Mouse (Mus musculus) heart, postnatal 4 days (tissue): ENCODE data around the gene Cacna2d2. TPM values are rescaled to one million over a fixed set of nuclear protein-coding genes. Genes with fewer than 3 reads are reported as not detected.

Experiments used
- total RNA-seq, 2 experiments: library from RNA; stranded (reverse); gene quantifications; 2 replicates each; pipeline ENCODE4 v1.2.3; 2021

Gene Cacna2d2
- total RNA-seq, 2 experiments from 2014 or later = 21.2 to 23.1 TPM

Other genes starting within 250 kb of the Cacna2d2 start
- gene Dock3, start 167.7 kb upstream of the Cacna2d2 start, total RNA-seq = 1 to 10 TPM; 1.3 to 1.5 TPM
- 10 to 100 TPM; 18.3 to 18.9 TPM for gene Mapkapk3, start 109.7 kb upstream of the Cacna2d2 start, total RNA-seq
- 100 to 1,000 TPM; 146 to 176 TPM for gene Cish, start 103.6 kb upstream of the Cacna2d2 start, total RNA-seq
- gene Hemk1, start 61.3 kb upstream of the Cacna2d2 start, total RNA-seq = 10 to 100 TPM; 13.0 to 15.0 TPM
- 1 to 10 TPM; 4.6 to 5.8 TPM for gene 6430571L13Rik, start 59.0 kb upstream of the Cacna2d2 start, total RNA-seq
- gene Tmem115, start 134.3 kb downstream of the Cacna2d2 start, total RNA-seq = 10 to 100 TPM; 22.1 to 22.8 TPM
- gene Cyb561d2, start 142.6 kb downstream of the Cacna2d2 start, total RNA-seq = 1 to 10 TPM; 6.6 to 7.2 TPM
- gene Nprl2, start 142.6 kb downstream of the Cacna2d2 start, total RNA-seq = 10 to 100 TPM; 12.0 TPM
- under 1 TPM; 0.26 to 0.32 TPM for gene Zmynd10, start 147.7 kb downstream of the Cacna2d2 start, total RNA-seq
- gene Rassf1, start 151.9 kb downstream of the Cacna2d2 start, total RNA-seq = 10 to 100 TPM; 38.8 to 39.4 TPM
- gene Tusc2, start 163.6 kb downstream of the Cacna2d2 start, total RNA-seq = 10 to 100 TPM; 22.3 to 24.0 TPM
- 10 to 100 TPM; 43.4 to 49.7 TPM for gene Hyal2, start 168.3 kb downstream of the Cacna2d2 start, total RNA-seq
- gene Hyal1, start 177.3 kb downstream of the Cacna2d2 start, total RNA-seq = 1 to 10 TPM; 3.4 to 4.7 TPM
- gene Naa80, start 179.3 kb downstream of the Cacna2d2 start, total RNA-seq = 10 to 100 TPM; 12.2 to 12.4 TPM
- gene Hyal3, start 181.2 kb downstream of the Cacna2d2 start, total RNA-seq = 1 to 10 TPM in 1 of 2 experiments, under 1 TPM in 1; 0.74 to 1.1 TPM
- 10 to 100 TPM; 41.6 to 44.4 TPM for gene Ifrd2, start 188.0 kb downstream of the Cacna2d2 start, total RNA-seq
- gene Sema3b, start 209.6 kb downstream of the Cacna2d2 start, total RNA-seq = 10 to 100 TPM; 16.2 to 18.8 TPM
- gene Gnai2, start 235.8 kb downstream of the Cacna2d2 start, total RNA-seq = 100 to 1,000 TPM; 462 to 469 TPM